Mouse (Mus musculus): ENCODE data around the gene Gtf3c2. TPM values are rescaled to one million over a fixed set of nuclear protein-coding genes. Genes with fewer than 3 reads are reported as not detected.

Gtf3c2 gene
- total and polyA plus RNA-seq, 3 experiments: 22.8 to 96.9 (median 49.4) TPM

Other genes with a start within 250 kb of the Gtf3c2 start
Only the 20 nearest of the 22 such genes appear.
- gene Tcf23, start 211.5 kb downstream of the Gtf3c2 start, total RNA-seq (2012; rRNA removed): not detected in 2 replicates
- not detected in 2 replicates for gene Tcf23, start 211.5 kb downstream of the Gtf3c2 start, total RNA-seq (2014; rRNA removed)
- not detected in 2 replicates for gene Tcf23, start 211.5 kb downstream of the Gtf3c2 start, polyA plus RNA-seq (2012; ENCODE audit: insufficient read length, low read depth)
- gene Atraid, start 131.8 kb downstream of the Gtf3c2 start, total RNA-seq (2012; rRNA removed): 48.8 and 58.0 TPM in 2 replicates
- 88.7 TPM in 2 replicates for gene Atraid, start 131.8 kb downstream of the Gtf3c2 start, total RNA-seq (2014; rRNA removed)
- 52.7 and 60.1 TPM in 2 replicates for gene Atraid, start 131.8 kb downstream of the Gtf3c2 start, polyA plus RNA-seq (2012; ENCODE audit: insufficient read length, low read depth)
- 10.9 and 15.4 TPM in 2 replicates for gene Slc5a6, start 131.2 kb downstream of the Gtf3c2 start, total RNA-seq (2012; rRNA removed)
- 8.9 and 9.0 TPM in 2 replicates for gene Slc5a6, start 131.2 kb downstream of the Gtf3c2 start, total RNA-seq (2014; rRNA removed)
- 17.1 and 18.6 TPM in 2 replicates for gene Slc5a6, start 131.2 kb downstream of the Gtf3c2 start, polyA plus RNA-seq (2012; ENCODE audit: insufficient read length, low read depth)
- gene Cad, start 125.4 kb downstream of the Gtf3c2 start, total RNA-seq (2012; rRNA removed): 106 and 135 TPM in 2 replicates
- gene Cad, start 125.4 kb downstream of the Gtf3c2 start, total RNA-seq (2014; rRNA removed): 43.1 and 44.3 TPM in 2 replicates
- 108 and 123 TPM in 2 replicates for gene Cad, start 125.4 kb downstream of the Gtf3c2 start, polyA plus RNA-seq (2012; ENCODE audit: insufficient read length, low read depth)
- not detected in 2 replicates for gene Dnajc5g, start 73.9 kb downstream of the Gtf3c2 start, total RNA-seq (2012; rRNA removed)
- gene Dnajc5g, start 73.9 kb downstream of the Gtf3c2 start, total RNA-seq (2014; rRNA removed): not detected in 2 replicates
- not detected in 2 replicates for gene Dnajc5g, start 73.9 kb downstream of the Gtf3c2 start, polyA plus RNA-seq (2012; ENCODE audit: insufficient read length, low read depth)
- gene Slc30a3, start 71.9 kb downstream of the Gtf3c2 start, total RNA-seq (2012; rRNA removed): not detected in 2 replicates
- gene Slc30a3, start 71.9 kb downstream of the Gtf3c2 start, total RNA-seq (2014; rRNA removed): not detected in 2 replicates
- not detected in 2 replicates for gene Slc30a3, start 71.9 kb downstream of the Gtf3c2 start, polyA plus RNA-seq (2012; ENCODE audit: insufficient read length, low read depth)
- not detected in 2 replicates for gene Trim54, start 63.4 kb downstream of the Gtf3c2 start, total RNA-seq (2012; rRNA removed)
- not detected in 2 replicates for gene Trim54, start 63.4 kb downstream of the Gtf3c2 start, total RNA-seq (2014; rRNA removed)
- gene Trim54, start 63.4 kb downstream of the Gtf3c2 start, polyA plus RNA-seq (2012; ENCODE audit: insufficient read length, low read depth): not detected in 2 replicates
- gene Ucn, start 41.3 kb downstream of the Gtf3c2 start, total RNA-seq (2012; rRNA removed): not detected in 2 replicates
- not detected in 2 replicates for gene Ucn, start 41.3 kb downstream of the Gtf3c2 start, total RNA-seq (2014; rRNA removed)
- gene Ucn, start 41.3 kb downstream of the Gtf3c2 start, polyA plus RNA-seq (2012; ENCODE audit: insufficient read length, low read depth): not detected in 2 replicates
- 24.0 and 30.3 TPM in 2 replicates for gene Mpv17, start 25.9 kb downstream of the Gtf3c2 start, total RNA-seq (2012; rRNA removed)
- gene Mpv17, start 25.9 kb downstream of the Gtf3c2 start, total RNA-seq (2014; rRNA removed): 37.6 and 39.7 TPM in 2 replicates
- 32.8 and 40.4 TPM in 2 replicates for gene Mpv17, start 25.9 kb downstream of the Gtf3c2 start, polyA plus RNA-seq (2012; ENCODE audit: insufficient read length, low read depth)
- gene Gm29609, start 233 bp downstream of the Gtf3c2 start, total RNA-seq (2012; rRNA removed): 1.4 and 2.7 TPM in 2 replicates
- 1.2 and 2.1 TPM in 2 replicates for gene Gm29609, start 233 bp downstream of the Gtf3c2 start, total RNA-seq (2014; rRNA removed)
- 0.57 and 3.0 TPM in 2 replicates for gene Gm29609, start 233 bp downstream of the Gtf3c2 start, polyA plus RNA-seq (2012; ENCODE audit: insufficient read length, low read depth)
- 61.5 and 73.9 TPM in 2 replicates for gene Snx17, start 13.1 kb upstream of the Gtf3c2 start, total RNA-seq (2012; rRNA removed)
- gene Snx17, start 13.1 kb upstream of the Gtf3c2 start, total RNA-seq (2014; rRNA removed): 52.6 and 56.7 TPM in 2 replicates
- gene Snx17, start 13.1 kb upstream of the Gtf3c2 start, polyA plus RNA-seq (2012; ENCODE audit: insufficient read length, low read depth): 59.2 and 63.9 TPM in 2 replicates
- gene Eif2b4, start 13.3 kb upstream of the Gtf3c2 start, total RNA-seq (2012; rRNA removed): 56.8 and 75.0 TPM in 2 replicates
- 26.8 and 29.0 TPM in 2 replicates for gene Eif2b4, start 13.3 kb upstream of the Gtf3c2 start, total RNA-seq (2014; rRNA removed)
- 99.5 and 106 TPM in 2 replicates for gene Eif2b4, start 13.3 kb upstream of the Gtf3c2 start, polyA plus RNA-seq (2012; ENCODE audit: insufficient read length, low read depth)
- gene Zfp513, start 22.2 kb upstream of the Gtf3c2 start, total RNA-seq (2012; rRNA removed): 6.9 and 7.4 TPM in 2 replicates
- gene Zfp513, start 22.2 kb upstream of the Gtf3c2 start, total RNA-seq (2014; rRNA removed): 2.4 and 3.6 TPM in 2 replicates
- gene Zfp513, start 22.2 kb upstream of the Gtf3c2 start, polyA plus RNA-seq (2012; ENCODE audit: insufficient read length, low read depth): 10.2 and 12.8 TPM in 2 replicates
- 182 and 225 TPM in 2 replicates for gene Ppm1g, start 40.5 kb upstream of the Gtf3c2 start, total RNA-seq (2012; rRNA removed)
- gene Ppm1g, start 40.5 kb upstream of the Gtf3c2 start, total RNA-seq (2014; rRNA removed): 96.9 and 97.8 TPM in 2 replicates
- gene Ppm1g, start 40.5 kb upstream of the Gtf3c2 start, polyA plus RNA-seq (2012; ENCODE audit: insufficient read length, low read depth): 366 and 383 TPM in 2 replicates
- gene Nrbp1, start 60.7 kb upstream of the Gtf3c2 start, total RNA-seq (2012; rRNA removed): 36.6 and 40.4 TPM in 2 replicates
- gene Nrbp1, start 60.7 kb upstream of the Gtf3c2 start, total RNA-seq (2014; rRNA removed): 40.5 and 41.5 TPM in 2 replicates
- gene Nrbp1, start 60.7 kb upstream of the Gtf3c2 start, polyA plus RNA-seq (2012; ENCODE audit: insufficient read length, low read depth): 34.5 and 36.1 TPM in 2 replicates
- gene Gm9970, start 61.1 kb upstream of the Gtf3c2 start, total RNA-seq (2012; rRNA removed): not detected in 2 replicates
- not detected in 2 replicates for gene Gm9970, start 61.1 kb upstream of the Gtf3c2 start, total RNA-seq (2014; rRNA removed)
- gene Gm9970, start 61.1 kb upstream of the Gtf3c2 start, polyA plus RNA-seq (2012; ENCODE audit: insufficient read length, low read depth): not detected in 2 replicates
- 13.9 and 14.1 TPM in 2 replicates for gene Krtcap3, start 71.5 kb upstream of the Gtf3c2 start, total RNA-seq (2012; rRNA removed)
- gene Krtcap3, start 71.5 kb upstream of the Gtf3c2 start, total RNA-seq (2014; rRNA removed): 9.8 and 10.0 TPM in 2 replicates
- 8.6 and 11.3 TPM in 2 replicates for gene Krtcap3, start 71.5 kb upstream of the Gtf3c2 start, polyA plus RNA-seq (2012; ENCODE audit: insufficient read length, low read depth)
- gene Ift172, start 111.0 kb upstream of the Gtf3c2 start, total RNA-seq (2012; rRNA removed): 11.1 and 21.5 TPM in 2 replicates
- gene Ift172, start 111.0 kb upstream of the Gtf3c2 start, total RNA-seq (2014; rRNA removed): 4.3 and 6.1 TPM in 2 replicates
- 8.5 and 9.2 TPM in 2 replicates for gene Ift172, start 111.0 kb upstream of the Gtf3c2 start, polyA plus RNA-seq (2012; ENCODE audit: insufficient read length, low read depth)
- 0.13 and 0.34 TPM in 2 replicates for gene Fndc4, start 115.9 kb upstream of the Gtf3c2 start, total RNA-seq (2012; rRNA removed)
- gene Fndc4, start 115.9 kb upstream of the Gtf3c2 start, total RNA-seq (2014; rRNA removed): not detected in 2 replicates
- gene Fndc4, start 115.9 kb upstream of the Gtf3c2 start, polyA plus RNA-seq (2012; ENCODE audit: insufficient read length, low read depth): not detected in 2 replicates
- gene Gckr, start 117.3 kb upstream of the Gtf3c2 start, total RNA-seq (2012; rRNA removed): 0.08 TPM in 1 of 2 replicates, not detected in the other
- gene Gckr, start 117.3 kb upstream of the Gtf3c2 start, total RNA-seq (2014; rRNA removed): not detected in 2 replicates
- not detected in 2 replicates for gene Gckr, start 117.3 kb upstream of the Gtf3c2 start, polyA plus RNA-seq (2012; ENCODE audit: insufficient read length, low read depth)

All from CH12.LX (cell line).